Mouse (Mus musculus) cerebellum, adult 2 months (tissue): ENCODE results near the gene Ccdc88c.

Source experiments
- CTCF ChIP-seq: fragments of 200-500 bp; IDR thresholded peaks from 2 replicates; pipeline ENCODE4 v1.5.1; 2011; ENCODE audit warnings: low read depth, mild to moderate bottlenecking, control low read depth, low read length, moderate library complexity, borderline replicate concordance; ENCODE audit not compliant: insufficient read depth
- POLR2A ChIP-seq: fragments of 200-500 bp; IDR thresholded peaks from 2 replicates; pipeline ENCODE4 v1.6.1; 2011; ENCODE audit warnings: low read length, control low read depth, borderline replicate concordance; ENCODE audit not compliant: insufficient read depth

GRCm38 (mm10) chr12:100865072-100865471, 163.8 kb downstream of the Ccdc88c start:
- no peak for TF ChIP-seq CTCF
- no peak for TF ChIP-seq POLR2A
